Mouse (Mus musculus) heart, embryonic 10.5 days (tissue): ENCODE measurements at regions not wholly inside any gene's neighbourhood (a gene's known extent, or its start where the extent isn't known, plus 50 kb on each side); places are given as distances from the start of the nearest gene placed in this dataset.
A peak's percentile ranks its signal among the peaks of the same experiment; 100 is the strongest.

Experiments
- DNase-seq: peaks from one replicate; pipeline ENCODE4 v3.0.0-alpha.2; 2017; ENCODE audit warnings: low spot score
- H3K27ac ChIP-seq: fragments of 300-500 bp; sonication (generic); 2 replicates; pipeline ENCODE4 v1.5.1; 2016; ENCODE audit warnings: mild to moderate bottlenecking
- H3K27me3 ChIP-seq: fragments of 300-500 bp; sonication (generic); 2 replicates; pipeline ENCODE4 v1.6.1; 2016; ENCODE audit warnings: mild to moderate bottlenecking; ENCODE audit not compliant: poor library complexity, insufficient read depth, severe bottlenecking
- H3K36me3 ChIP-seq: fragments of 300-500 bp; sonication (generic); 2 replicates; pipeline ENCODE4 v1.6.1; 2016; ENCODE audit warnings: mild to moderate bottlenecking, moderate library complexity
- H3K4me1 ChIP-seq: fragments of 300-500 bp; sonication (generic); 2 replicates; pipeline ENCODE4 v1.6.1; 2016; ENCODE audit warnings: mild to moderate bottlenecking
- H3K4me3 ChIP-seq: fragments of 300-500 bp; sonication (generic); 2 replicates; pipeline ENCODE4 v1.5.1; 2016; ENCODE audit warnings: mild to moderate bottlenecking, moderate library complexity
- H3K9me3 ChIP-seq: fragments of 300-500 bp; sonication (generic); 2 replicates; pipeline ENCODE4 v1.6.1; 2016; ENCODE audit warnings: mild to moderate bottlenecking, moderate library complexity
- WGBS: fragments of 180-500 bp; shearing (Covaris S2); methylation state at CpG from one replicate; pipeline ENCODE4 v1.1.7; 2016; 5-methylcytosine and 5-hydroxymethylcytosine counted together

DNA sequence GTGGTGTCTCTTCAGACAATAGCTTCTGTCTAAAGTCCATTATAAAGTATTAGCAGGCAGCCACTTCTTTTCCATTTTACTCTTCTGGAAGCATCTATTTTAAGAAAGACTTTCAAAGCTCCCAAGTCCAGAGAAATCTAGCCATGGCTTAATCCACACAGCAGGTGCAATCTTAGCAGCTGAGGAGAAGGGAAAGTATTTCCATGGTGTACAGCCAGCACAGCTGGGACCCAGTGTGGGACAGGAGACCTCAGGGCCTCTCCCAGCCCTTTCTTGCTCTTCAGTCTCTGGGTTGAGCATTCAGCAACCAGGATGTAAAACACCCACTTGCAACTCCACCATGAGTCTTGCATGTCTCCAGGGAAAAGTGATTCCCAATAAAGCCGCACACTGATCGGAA lies 202.8 kb downstream of the Gadd45g start:
- DNase-seq = no peak
- 96% methylated on average over 2 of the region's 2 CpGs for WGBS

DNA sequence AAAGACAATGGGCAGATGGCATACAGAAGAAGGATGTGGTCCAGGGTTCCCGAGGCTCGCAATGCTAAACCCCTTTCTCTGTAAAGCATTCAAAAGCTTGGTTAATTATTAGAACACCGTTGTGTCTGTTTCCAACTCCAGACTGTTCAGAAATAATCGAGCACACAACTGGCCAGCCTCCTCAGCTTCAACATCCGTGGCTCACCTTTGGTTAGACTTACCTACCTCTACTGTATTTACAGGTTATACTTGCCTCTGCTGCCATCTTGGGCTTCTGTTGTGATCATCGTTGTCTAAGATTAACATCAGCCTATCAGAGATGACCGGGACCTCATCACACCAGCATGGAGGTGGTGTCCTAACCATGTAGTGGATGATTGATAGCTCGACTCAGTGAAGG lies 209.3 kb downstream of the Gadd45g start:
- Histone ChIP-seq H3K4me1 (peaks cover 15% of the 10 kb centered on the region; the same call in 1 of the 2 replicates), H3K4me3 (no peak overlapping the region), H3K27me3 (no peaks in the 10 kb centered on the region), H3K9me3 (no peaks in the 10 kb centered on the region), H3K36me3 (no peaks in the 10 kb centered on the region), H3K27ac (no peak overlapping the region)
- WGBS = 86% methylated on average over 8 of the region's 8 CpGs
- no peak for DNase-seq

More for the DNA sequence above, 202.8 kb downstream of the Gadd45g start:
- Histone ChIP-seq H3K27ac (no peak overlapping the region), H3K27me3 (no peaks in the 10 kb centered on the region), H3K36me3 (no peaks in the 10 kb centered on the region), H3K4me1 (peaks cover 32% of the 10 kb centered on the region), H3K9me3 (no peaks in the 10 kb centered on the region), H3K4me3 (no peak overlapping the region)

DNA sequence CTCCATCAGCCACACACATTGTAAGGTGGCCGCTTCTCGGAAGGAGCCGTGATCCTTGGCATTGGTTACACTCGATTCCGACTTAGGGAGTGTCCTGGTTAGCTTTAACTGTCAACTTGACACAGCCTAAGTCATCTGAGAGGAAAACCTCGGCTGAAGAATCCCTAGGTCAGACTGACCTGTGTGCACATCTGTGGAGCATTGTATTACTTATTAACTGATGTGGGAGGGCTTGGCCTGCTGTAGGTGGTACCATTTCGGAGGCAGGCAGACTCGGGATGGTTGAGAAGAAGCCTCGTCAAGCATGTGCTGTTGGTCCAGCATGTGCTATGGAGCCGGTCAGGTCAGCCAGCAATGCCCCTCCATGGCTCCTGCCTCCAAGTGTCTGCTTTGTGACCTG lies 211.0 kb downstream of the Gadd45g start:
- H3K4me1 ChIP-seq = peaks cover 21% of the 10 kb centered on the region
- H3K27me3 ChIP-seq = no peaks in the 10 kb centered on the region
- no peak overlapping the region for H3K4me3 ChIP-seq
- no peak overlapping the region for H3K27ac ChIP-seq
- H3K9me3 ChIP-seq = no peaks in the 10 kb centered on the region
- no peaks in the 10 kb centered on the region for H3K36me3 ChIP-seq
- DNase-seq = no peak
- WGBS = 72% methylated on average over 10 of the region's 10 CpGs

DNA sequence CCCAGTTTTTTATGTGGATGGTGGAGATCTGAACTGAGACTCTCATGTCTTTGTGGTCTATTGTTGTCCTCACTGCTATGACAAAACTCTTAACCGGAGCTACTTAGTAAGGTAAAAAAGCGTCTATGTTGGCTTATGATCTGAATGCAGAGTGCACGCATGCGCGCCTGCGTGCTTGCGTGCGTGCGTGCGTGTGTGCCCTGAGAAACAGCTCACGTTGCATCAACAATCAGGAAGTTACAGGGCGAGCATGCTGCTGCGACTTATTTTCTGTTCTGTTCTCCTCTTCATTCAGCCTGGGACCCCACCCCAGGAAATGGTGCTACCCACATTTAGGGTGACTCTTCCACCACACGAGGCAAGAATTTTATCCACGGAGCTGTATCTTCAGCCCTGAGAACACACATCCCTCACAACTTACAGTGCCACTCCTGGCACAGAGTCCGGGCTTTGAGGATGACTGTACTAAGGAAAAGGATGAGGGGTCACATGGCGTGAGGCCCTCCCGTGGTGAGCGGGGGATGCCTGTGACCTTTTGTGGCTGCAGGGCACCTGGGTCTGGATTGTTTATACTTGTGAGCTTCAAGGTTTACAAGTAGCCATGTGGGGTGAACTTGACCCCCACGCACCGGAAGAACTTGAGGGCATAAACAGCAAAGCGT lies 213.4 kb downstream of the Gadd45g start:
- no peak for DNase-seq
- H3K9me3 ChIP-seq = no peaks in the 10 kb centered on the region
- H3K4me1 ChIP-seq = peaks cover 24% of the 10 kb centered on the region
- peak overlapping the region; percentile 36; the same call in 1 of the 2 replicates for H3K27ac ChIP-seq
- 83% methylated on average over 22 of the region's 22 CpGs for WGBS
- no peaks in the 10 kb centered on the region for H3K27me3 ChIP-seq
- H3K4me3 ChIP-seq = no peak overlapping the region
- H3K36me3 ChIP-seq = no peaks in the 10 kb centered on the region

DNA sequence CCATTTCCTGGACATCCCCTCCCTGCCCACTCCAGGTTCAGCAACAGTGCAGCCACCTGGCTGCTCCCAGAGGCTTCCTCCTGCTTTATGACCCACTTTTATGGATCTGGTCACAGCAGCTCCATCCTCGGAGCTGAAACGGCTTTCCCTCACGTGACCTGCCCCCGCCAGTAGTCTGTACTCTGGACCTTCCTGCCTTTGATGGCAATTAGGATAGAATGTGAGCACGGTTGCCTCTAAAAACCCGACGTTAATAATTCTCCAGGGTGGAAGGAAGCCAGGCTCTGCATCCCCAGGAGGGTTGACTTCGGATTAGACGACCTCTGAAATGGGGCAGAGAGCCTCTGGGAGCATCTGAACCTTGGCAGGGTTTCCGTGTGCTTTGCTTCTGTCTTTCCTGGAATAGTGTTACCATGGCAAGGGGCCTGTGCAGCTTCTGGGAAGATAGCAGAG lies 214.0 kb downstream of the Gadd45g start:
- 80% methylated on average over 10 of the region's 10 CpGs for WGBS
- Histone ChIP-seq H3K27me3 (no peaks in the 10 kb centered on the region), H3K9me3 (no peaks in the 10 kb centered on the region), H3K36me3 (no peaks in the 10 kb centered on the region), H3K4me3 (no peak overlapping the region), H3K27ac (peak overlapping the region; percentile 36; the same call in 1 of the 2 replicates), H3K4me1 (peaks cover 27% of the 10 kb centered on the region)
- DNase-seq = no peak

DNA sequence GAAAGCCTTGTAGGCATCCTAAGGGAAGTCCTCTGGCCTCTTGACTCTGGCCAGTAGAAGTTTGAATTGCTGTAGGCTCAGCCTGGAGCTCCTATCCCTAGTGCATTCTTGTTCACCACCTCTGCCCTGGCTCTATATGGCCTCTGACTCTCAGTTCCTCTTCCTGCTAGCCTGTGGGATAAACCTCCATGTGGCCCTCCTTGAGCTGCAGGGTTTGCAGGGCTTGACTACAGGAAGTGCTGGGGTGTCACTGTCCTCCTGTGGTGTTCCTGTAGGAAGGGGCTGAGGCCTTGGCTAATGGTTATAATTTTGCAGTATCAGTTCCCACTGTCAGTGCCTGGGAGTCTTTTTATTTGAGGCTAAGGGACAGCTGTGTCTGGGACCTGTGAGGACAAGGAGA lies 215.0 kb downstream of the Gadd45g start:
- peak overlapping the region; percentile 62; the same call in 1 of the 2 replicates for H3K27ac ChIP-seq
- no peaks in the 10 kb centered on the region for H3K27me3 ChIP-seq
- H3K4me3 ChIP-seq = no peak overlapping the region
- H3K4me1 ChIP-seq = peaks cover 30% of the 10 kb centered on the region
- DNase-seq = no peak
- H3K36me3 ChIP-seq = no peaks in the 10 kb centered on the region
- H3K9me3 ChIP-seq = no peaks in the 10 kb centered on the region

DNA sequence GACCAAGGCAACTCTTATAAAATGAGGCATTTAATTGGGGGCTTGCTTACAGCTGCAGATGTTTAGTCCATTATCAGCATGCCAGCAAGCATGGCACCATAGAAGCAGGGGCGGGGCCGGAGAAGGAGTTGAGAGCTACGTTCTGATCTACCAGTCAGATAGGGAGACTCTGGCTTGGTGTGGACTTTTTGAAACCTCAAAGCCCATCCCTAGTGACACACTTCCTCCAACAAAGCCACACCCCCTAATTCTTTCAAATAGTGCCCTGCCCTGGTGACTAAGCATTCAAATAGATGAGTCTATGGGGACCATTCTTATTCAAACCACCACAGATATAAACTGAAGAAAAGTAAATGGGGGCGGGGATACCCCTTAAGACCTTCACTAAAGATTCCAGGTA lies 215.4 kb downstream of the Gadd45g start:
- H3K27ac ChIP-seq = 0 out of 2 replicates have a peak overlapping the region, but pooled peaks have one; percentile 62

DNA sequence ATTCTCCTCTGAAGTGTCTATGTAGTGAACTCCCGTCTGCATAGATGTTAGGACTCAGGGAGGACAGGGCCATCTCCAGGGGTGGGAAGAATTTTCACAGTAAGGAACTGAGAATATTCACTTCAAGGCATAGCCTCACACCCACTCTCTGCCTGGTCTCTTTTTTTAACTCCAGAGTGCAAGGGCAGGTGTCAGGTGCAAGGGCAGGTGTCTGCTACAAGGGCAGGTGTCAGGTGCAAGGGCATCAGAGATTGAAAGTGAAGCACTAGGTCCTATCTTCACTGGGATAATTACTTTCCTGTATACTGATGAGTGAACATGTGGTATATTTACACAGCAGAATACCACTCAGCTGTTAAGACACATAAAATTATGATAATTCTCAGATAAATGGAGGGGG lies 216.1 kb downstream of the Gadd45g start:
- no peak overlapping the region for H3K4me3 ChIP-seq
- no peaks in the 10 kb centered on the region for H3K27me3 ChIP-seq
- no peaks in the 10 kb centered on the region for H3K36me3 ChIP-seq
- H3K4me1 ChIP-seq = peaks cover 41% of the 10 kb centered on the region
- H3K9me3 ChIP-seq = no peaks in the 10 kb centered on the region
- no peak for DNase-seq
- no peak overlapping the region for H3K27ac ChIP-seq
- 83% methylated on average over 1 of the region's 1 CpGs for WGBS

More for the DNA sequence above, 215.4 kb downstream of the Gadd45g start:
- Histone ChIP-seq H3K4me1 (peaks cover 34% of the 10 kb centered on the region), H3K9me3 (no peaks in the 10 kb centered on the region), H3K4me3 (no peak overlapping the region), H3K27me3 (no peaks in the 10 kb centered on the region), H3K36me3 (no peaks in the 10 kb centered on the region)
- no peak for DNase-seq
- 79% methylated on average over 4 of the region's 4 CpGs for WGBS

DNA sequence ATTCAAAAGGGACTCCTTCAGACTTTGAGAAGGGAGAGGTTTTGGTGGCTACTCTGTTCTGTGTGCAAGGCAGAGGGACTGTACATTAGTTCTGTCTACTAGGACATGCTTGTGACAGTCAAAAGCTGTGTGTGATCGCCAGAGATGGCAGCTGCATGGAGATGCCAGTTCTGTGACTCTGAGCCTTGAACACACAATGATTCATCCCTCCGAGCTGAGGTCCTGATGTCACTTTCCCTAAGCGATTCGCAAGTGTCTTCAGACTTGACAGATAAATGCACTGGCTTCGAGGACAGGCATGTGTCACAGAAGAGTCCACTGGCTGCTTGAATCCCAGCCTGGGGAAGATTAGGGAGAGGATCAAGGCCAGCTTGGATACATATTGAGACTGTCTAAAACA lies 218.8 kb downstream of the Gadd45g start:
- Histone ChIP-seq H3K27ac (0 out of 2 replicates have a peak overlapping the region, but pooled peaks have one; percentile 16), H3K4me1 (peaks cover 51% of the 10 kb centered on the region), H3K36me3 (no peaks in the 10 kb centered on the region), H3K27me3 (no peaks in the 10 kb centered on the region), H3K9me3 (no peaks in the 10 kb centered on the region), H3K4me3 (no peak overlapping the region)
- 67% methylated on average over 5 of the region's 5 CpGs for WGBS
- DNase-seq = no peak

DNA sequence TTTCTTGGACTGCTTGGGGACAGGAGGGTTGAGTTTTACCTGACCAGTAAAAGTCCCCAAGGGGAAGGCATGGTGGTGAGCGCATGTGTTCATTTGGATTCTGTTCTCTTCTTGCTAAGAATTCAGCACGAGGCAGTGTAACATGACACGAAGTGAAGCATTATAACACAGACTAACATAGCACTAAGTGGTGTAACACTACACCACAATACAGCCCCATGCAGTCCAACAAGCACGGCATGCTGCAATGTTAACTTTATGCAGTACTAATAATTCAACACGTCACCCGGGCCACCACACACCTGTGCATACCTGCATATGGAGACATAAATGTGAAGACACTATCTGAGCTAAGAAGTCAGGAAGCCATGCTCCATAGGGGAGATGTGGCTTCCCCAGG lies 219.2 kb downstream of the Gadd45g start:
- no peak overlapping the region for H3K27ac ChIP-seq
- no peaks in the 10 kb centered on the region for H3K36me3 ChIP-seq
- 84% methylated on average over 6 of the region's 6 CpGs for WGBS
- no peak for DNase-seq
- no peaks in the 10 kb centered on the region for H3K27me3 ChIP-seq
- peaks cover 49% of the 10 kb centered on the region for H3K4me1 ChIP-seq
- H3K9me3 ChIP-seq = no peaks in the 10 kb centered on the region
- no peak overlapping the region for H3K4me3 ChIP-seq

DNA sequence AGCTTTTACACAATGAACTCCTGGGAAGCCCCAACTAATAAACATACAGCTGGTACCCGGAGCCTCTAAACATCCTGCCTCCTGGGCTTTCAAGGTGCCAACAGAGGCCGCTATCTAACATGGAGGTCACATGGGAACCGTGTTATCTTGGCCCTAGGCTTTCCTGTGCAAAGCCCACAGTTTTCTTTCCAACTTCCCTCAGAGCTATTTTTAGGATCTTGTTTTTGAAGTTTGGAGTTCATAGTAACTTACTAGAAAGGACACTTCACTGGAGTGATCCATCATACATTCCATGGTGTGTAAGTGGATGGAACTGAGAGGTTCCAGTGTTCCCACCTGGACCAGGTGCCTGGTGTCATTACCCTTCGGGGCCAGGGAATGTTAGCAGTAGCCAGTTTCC lies 220.6 kb downstream of the Gadd45g start:
- WGBS = 34% methylated on average over 4 of the region's 4 CpGs
- Histone ChIP-seq H3K9me3 (no peaks in the 10 kb centered on the region), H3K36me3 (no peaks in the 10 kb centered on the region), H3K4me3 (no peak overlapping the region), H3K27ac (peak overlapping the region; percentile 65; the same call in 1 of the 2 replicates), H3K4me1 (peaks cover 49% of the 10 kb centered on the region), H3K27me3 (no peaks in the 10 kb centered on the region)
- no peak for DNase-seq

DNA sequence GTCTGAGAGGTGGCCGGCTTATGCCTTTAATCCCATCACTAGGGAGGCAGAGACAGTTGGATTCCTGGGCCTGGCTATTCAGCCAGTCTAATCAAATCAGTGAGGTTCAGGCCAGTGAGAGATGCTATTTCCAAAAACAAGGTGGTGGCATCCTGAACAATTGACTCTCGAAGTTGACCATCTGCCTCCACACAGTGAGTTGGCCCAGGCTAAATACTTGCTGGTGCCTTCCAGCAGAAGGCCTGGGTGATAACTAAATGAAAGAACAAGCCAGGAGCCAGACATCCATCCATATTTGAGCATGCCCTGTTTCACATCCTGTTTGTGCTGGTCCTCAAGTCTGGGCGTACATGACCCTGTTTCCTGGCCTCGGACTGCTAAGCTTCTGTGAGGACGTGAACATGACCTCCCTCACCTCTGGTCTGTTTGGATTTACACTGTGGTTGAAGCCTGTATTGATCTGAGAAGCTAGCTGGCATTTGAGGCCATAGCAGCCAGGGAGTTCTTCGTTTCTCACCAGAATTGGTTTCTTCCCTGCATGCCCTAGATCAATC lies 222.5 kb downstream of the Gadd45g start:
- 0 out of 2 replicates have a peak, but pooled peaks cover 2% of the 10 kb centered on the region for H3K27me3 ChIP-seq
- peaks cover 53% of the 10 kb centered on the region for H3K4me1 ChIP-seq
- peak overlapping the region; percentile 49; the same call in 1 of the 2 replicates for H3K27ac ChIP-seq
- 69% methylated on average over 6 of the region's 6 CpGs for WGBS
- no peaks in the 10 kb centered on the region for H3K9me3 ChIP-seq
- H3K36me3 ChIP-seq = no peaks in the 10 kb centered on the region
- no peak for DNase-seq
- no peak overlapping the region for H3K4me3 ChIP-seq

DNA sequence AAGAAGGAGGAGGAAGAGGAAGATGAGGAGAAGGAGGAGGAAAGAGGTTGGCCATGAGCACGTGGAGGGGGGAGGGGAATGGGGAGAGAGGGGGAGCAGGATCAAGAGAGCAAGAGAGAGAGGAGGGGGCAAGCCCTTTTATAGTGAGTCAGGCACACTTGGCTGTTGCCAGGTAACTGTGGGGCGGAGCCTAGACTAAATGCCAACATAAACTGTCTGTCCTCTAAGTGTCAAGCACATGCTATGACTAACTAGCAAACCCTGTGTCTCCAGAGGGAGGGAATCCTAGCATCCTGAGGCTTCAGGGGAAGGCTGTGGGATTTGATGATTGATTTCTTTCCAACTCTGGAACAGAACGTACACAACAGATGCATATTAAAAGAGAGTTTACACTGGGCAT lies 223.2 kb downstream of the Gadd45g start:
- no peak overlapping the region for H3K27ac ChIP-seq
- H3K4me3 ChIP-seq = no peak overlapping the region
- 78% methylated on average over 3 of the region's 3 CpGs for WGBS
- 0 out of 2 replicates have a peak, but pooled peaks cover 3% of the 10 kb centered on the region for H3K27me3 ChIP-seq
- H3K36me3 ChIP-seq = no peaks in the 10 kb centered on the region
- no peaks in the 10 kb centered on the region for H3K9me3 ChIP-seq
- H3K4me1 ChIP-seq = peaks cover 51% of the 10 kb centered on the region
- DNase-seq = no peak
